Mouse (Mus musculus) megakaryocyte, adult 5-6 weeks (primary cell): ENCODE results near the gene Hoxa2. TPM values are rescaled to one million over a fixed set of nuclear protein-coding genes. Genes with fewer than 3 reads are reported as not detected.

Source experiments
- ATAC-seq: 2 replicates; pipeline ENCODE4 v1.8.0; 2016; ENCODE audit warnings: mild to moderate bottlenecking, inconsistent platforms; ENCODE audit not compliant: poor library complexity, severe bottlenecking
- total RNA-seq, 2 experiments: library from RNA; stranded (forward) in 1 of 2; stranded (reverse) in 1 of 2; fragments of 153-499, 151-499 nt in 1 of 2; fragments of 221-1000, 200-1000 nt in 1 of 2; gene quantifications; 2 replicates each; pipeline versions ENCODE4 v1.2.3 to v1.2.4; 2015 to 2017

Gene Hoxa2
- total RNA-seq, 2 experiments from 2014 or later = not detected

GRCm38 (mm10) chr6:52151571-52151970, 13.1 kb downstream of the Hoxa2 start:
- ATAC-seq = no peak

GRCm38 (mm10) chr6:52150401-52150966, 14.1 kb downstream of the Hoxa2 start:
- ATAC-seq = no peak

- no peak for ATAC-seq
These were observed 25.5 kb downstream of the Hoxa2 start for GRCm38 (mm10) chr6:52139115-52139514.

- no peak for ATAC-seq
These were observed 26.1 kb downstream of the Hoxa2 start for GRCm38 (mm10) chr6:52138576-52138975.

GRCm38 (mm10) chr6:52137841-52138535, 26.6 kb downstream of the Hoxa2 start:
- ATAC-seq = no peak

GRCm38 (mm10) chr6:52123673-52124072, 41.0 kb downstream of the Hoxa2 start:
- ATAC-seq = no peak

GRCm38 (mm10) chr6:52121173-52121572, 43.5 kb downstream of the Hoxa2 start:
- ATAC-seq = no peak

GRCm38 (mm10) chr6:52118903-52119635, 45.6 kb downstream of the Hoxa2 start:
- no peak for ATAC-seq

- ATAC-seq = no peak
These were observed 48.7 kb downstream of the Hoxa2 start for GRCm38 (mm10) chr6:52115899-52116298.

Other genes with a start within 250 kb of the Hoxa2 start
- 178 and 191 TPM in 2 replicates for gene Skap2, start 152.3 kb downstream of the Hoxa2 start, total RNA-seq (2015)
- 293 and 359 TPM in 2 replicates for gene Skap2, start 152.3 kb downstream of the Hoxa2 start, total RNA-seq (2017)
- 0.11 TPM in 1 of 2 replicates, not detected in the other for gene Hoxa1, start 6.5 kb downstream of the Hoxa2 start, total RNA-seq (2015)
- gene Hoxa1, start 6.5 kb downstream of the Hoxa2 start, total RNA-seq (2017) = 0.37 TPM in 1 of 2 replicates, not detected in the other
- gene 5730596B20Rik, start 12.7 kb upstream of the Hoxa2 start, total RNA-seq (2015) = not detected in 2 replicates
- not detected in 2 replicates for gene 5730596B20Rik, start 12.7 kb upstream of the Hoxa2 start, total RNA-seq (2017)
- gene Hoxa4, start 26.9 kb upstream of the Hoxa2 start, total RNA-seq (2015) = 0.27 TPM in 1 of 2 replicates, not detected in the other
- 0.28 TPM in 1 of 2 replicates, not detected in the other for gene Hoxa4, start 26.9 kb upstream of the Hoxa2 start, total RNA-seq (2017)
- gene Hoxa5, start 39.8 kb upstream of the Hoxa2 start, total RNA-seq (2015) = 0.09 and 0.13 TPM in 2 replicates
- gene Hoxa5, start 39.8 kb upstream of the Hoxa2 start, total RNA-seq (2017) = 0.18 TPM in 1 of 2 replicates, not detected in the other
- gene Hoxa6, start 43.9 kb upstream of the Hoxa2 start, total RNA-seq (2015) = not detected in 2 replicates
- not detected in 2 replicates for gene Hoxa6, start 43.9 kb upstream of the Hoxa2 start, total RNA-seq (2017)
- gene Hoxa3, start 48.5 kb upstream of the Hoxa2 start, total RNA-seq (2015) = 0.93 TPM in 1 of 2 replicates, not detected in the other
- gene Hoxa3, start 48.5 kb upstream of the Hoxa2 start, total RNA-seq (2017) = not detected in 2 replicates
- gene Gm28308, start 48.5 kb upstream of the Hoxa2 start, total RNA-seq (2015) = not detected in 2 replicates
- gene Gm28308, start 48.5 kb upstream of the Hoxa2 start, total RNA-seq (2017) = not detected in 2 replicates
- gene Hoxa7, start 57.0 kb upstream of the Hoxa2 start, total RNA-seq (2015) = 1.2 and 1.8 TPM in 2 replicates
- gene Hoxa7, start 57.0 kb upstream of the Hoxa2 start, total RNA-seq (2017) = 0.53 and 0.73 TPM in 2 replicates
- gene Hoxa9, start 66.3 kb upstream of the Hoxa2 start, total RNA-seq (2015) = 0.36 and 1.2 TPM in 2 replicates
- 1.5 and 2.0 TPM in 2 replicates for gene Hoxa9, start 66.3 kb upstream of the Hoxa2 start, total RNA-seq (2017)
- gene Hoxa10, start 76.0 kb upstream of the Hoxa2 start, total RNA-seq (2015) = 0.07 TPM in 1 of 2 replicates, not detected in the other
- gene Hoxa10, start 76.0 kb upstream of the Hoxa2 start, total RNA-seq (2017) = 0.11 TPM in 1 of 2 replicates, not detected in the other
- not detected in 2 replicates for gene Hoxa11, start 81.0 kb upstream of the Hoxa2 start, total RNA-seq (2015)
- gene Hoxa11, start 81.0 kb upstream of the Hoxa2 start, total RNA-seq (2017) = not detected in 2 replicates
- not detected in 2 replicates for gene Hoxa13, start 96.0 kb upstream of the Hoxa2 start, total RNA-seq (2015)
- not detected in 2 replicates for gene Hoxa13, start 96.0 kb upstream of the Hoxa2 start, total RNA-seq (2017)
- not detected in 2 replicates for gene Evx1, start 148.7 kb upstream of the Hoxa2 start, total RNA-seq (2015)
- not detected in 2 replicates for gene Evx1, start 148.7 kb upstream of the Hoxa2 start, total RNA-seq (2017)